Mouse (Mus musculus) lung, embryonic 14.5 days (tissue): ENCODE results near the gene Syk. TPM values are rescaled to one million over a fixed set of nuclear protein-coding genes. Genes with fewer than 3 reads are reported as not detected.

Source experiments
- ATAC-seq: fragments of 200-750 bp; cut with Nextera tagmentation; 2 replicates; pipeline ENCODE4 v1.8.0; 2017; ENCODE audit warnings: mild to moderate bottlenecking, moderate TSS enrichment, moderate library complexity; ENCODE audit not compliant: insufficient read depth
- DNase-seq: peaks from one replicate; pipeline ENCODE4 v3.0.0-alpha.2; 2015
- H3K27ac ChIP-seq: fragments of 300-500 bp; sonication (generic); 2 replicates; pipeline ENCODE4 v1.5.1; 2014; ENCODE audit warnings: low read depth, mild to moderate bottlenecking, moderate library complexity
- H3K27me3 ChIP-seq: fragments of 300-500 bp; sonication (generic); 2 replicates; pipeline ENCODE4 v1.6.1; 2014; ENCODE audit warnings: low read length, control low read depth; ENCODE audit not compliant: insufficient read depth
- H3K36me3 ChIP-seq: fragments of 300-500 bp; sonication (generic); 2 replicates; pipeline ENCODE4 v1.6.1; 2014; ENCODE audit warnings: control low read depth; ENCODE audit not compliant: insufficient read depth
- H3K4me1 ChIP-seq: fragments of 300-500 bp; sonication (generic); 2 replicates; pipeline ENCODE4 v1.6.1; 2014; ENCODE audit warnings: antibody characterized with exemption, control low read depth; ENCODE audit not compliant: insufficient read depth
- H3K4me2 ChIP-seq: fragments of 300-500 bp; sonication (generic); 2 replicates; pipeline ENCODE4 v1.6.1; 2014; ENCODE audit warnings: mild to moderate bottlenecking
- H3K4me3 ChIP-seq: fragments of 300-500 bp; sonication (generic); 2 replicates; pipeline ENCODE4 v1.5.1; 2014; ENCODE audit warnings: low read depth, low read length
- H3K9ac ChIP-seq: fragments of 300-500 bp; sonication (generic); 2 replicates; pipeline ENCODE4 v1.6.1; 2014
- H3K9me3 ChIP-seq: fragments of 300-500 bp; sonication (generic); 2 replicates; pipeline ENCODE4 v1.6.1; 2016; ENCODE audit warnings: low read depth, low read length, control low read depth
- CTCF ChIP-seq: IDR thresholded peaks from 2 replicates; pipeline ENCODE4 v1.5.1; 2016; ENCODE audit warnings: antibody characterized with exemption, low read depth
- WGBS: fragments of 180-500 bp; shearing (Covaris S2); extraction: QIAGEN DNeasy Blood & Tissue Kit; methylation state at CpG from one replicate; pipeline ENCODE4 v1.1.7; 2014; 5-methylcytosine and 5-hydroxymethylcytosine counted together
- polyA plus RNA-seq: library from polyadenylated mRNA; unstranded; fragments of >200 nt; fragmentation: Nextera tagmentation; extraction: Ambion mirVana; gene quantifications from 2 replicates; pipeline ENCODE4 v1.2.1, GENCODE M21; 2014

The Syk gene
- polyA plus RNA-seq, 1 experiment from 2014 or later: 6.6 TPM

- Histone ChIP-seq H3K27me3 (no peaks in the 10 kb centered on the region), H3K4me1 (no peaks in the 10 kb centered on the region), H3K9me3 (no peaks in the 10 kb centered on the region), H3K27ac (no peak overlapping the region), H3K9ac (no peak overlapping the region), H3K36me3 (no peaks in the 10 kb centered on the region), H3K4me2 (no peak overlapping the region), H3K4me3 (no peak overlapping the region)
- TF ChIP-seq CTCF: no peak
- DNase-seq: no peak
- WGBS: 90% methylated on average over 7 of the region's 7 CpGs
- no peak for ATAC-seq
Measured at GRCm38 (mm10) chr13:52610463-52610862, 27.5 kb downstream of the Syk start.

- Histone ChIP-seq H3K27me3 (no peaks in the 10 kb centered on the region), H3K27ac (no peak overlapping the region), H3K4me3 (no peak overlapping the region), H3K9me3 (no peaks in the 10 kb centered on the region), H3K4me2 (no peak overlapping the region), H3K36me3 (no peaks in the 10 kb centered on the region), H3K4me1 (no peaks in the 10 kb centered on the region), H3K9ac (no peak overlapping the region)
- DNase-seq: no peak
- TF ChIP-seq CTCF: no peak
- no peak for ATAC-seq
- 73% methylated on average over 3 of the region's 3 CpGs for WGBS
Measured at GRCm38 (mm10) chr13:52613266-52613665, 30.3 kb downstream of the Syk start.

GRCm38 (mm10) chr13:52615085-52615484 lies 32.1 kb downstream of the Syk start:
- no peaks in the 10 kb centered on the region for H3K4me1 ChIP-seq
- DNase-seq: no peak
- TF ChIP-seq CTCF: no peak
- no peak for ATAC-seq
- no peaks in the 10 kb centered on the region for H3K36me3 ChIP-seq
- 73% methylated on average over 4 of the region's 4 CpGs for WGBS
- H3K9me3 ChIP-seq: no peaks in the 10 kb centered on the region
- H3K4me2 ChIP-seq: no peak overlapping the region
- H3K27ac ChIP-seq: no peak overlapping the region
- H3K9ac ChIP-seq: no peak overlapping the region
- H3K4me3 ChIP-seq: no peak overlapping the region
- no peaks in the 10 kb centered on the region for H3K27me3 ChIP-seq

- no peaks in the 10 kb centered on the region for H3K9me3 ChIP-seq
- H3K4me3 ChIP-seq: no peak overlapping the region
- no peak overlapping the region for H3K9ac ChIP-seq
- H3K4me2 ChIP-seq: no peak overlapping the region
- no peak for DNase-seq
- TF ChIP-seq CTCF: no peak
- no peaks in the 10 kb centered on the region for H3K36me3 ChIP-seq
- ATAC-seq: no peak
- no peaks in the 10 kb centered on the region for H3K4me1 ChIP-seq
- 52% methylated on average over 11 of the region's 11 CpGs for WGBS
- H3K27me3 ChIP-seq: no peaks in the 10 kb centered on the region
- H3K27ac ChIP-seq: no peak overlapping the region
Measured at GRCm38 (mm10) chr13:52617096-52617714, 34.2 kb downstream of the Syk start.

GRCm38 (mm10) chr13:52618592-52618991 lies 35.6 kb downstream of the Syk start:
- ATAC-seq: no peak
- no peaks in the 10 kb centered on the region for H3K4me1 ChIP-seq
- no peak overlapping the region for H3K27ac ChIP-seq
- H3K9ac ChIP-seq: no peak overlapping the region
- H3K4me3 ChIP-seq: no peak overlapping the region
- 45% methylated on average over 4 of the region's 4 CpGs for WGBS
- H3K36me3 ChIP-seq: no peaks in the 10 kb centered on the region
- H3K9me3 ChIP-seq: no peaks in the 10 kb centered on the region
- DNase-seq: no peak
- no peak for TF ChIP-seq CTCF
- H3K27me3 ChIP-seq: no peaks in the 10 kb centered on the region
- H3K4me2 ChIP-seq: no peak overlapping the region

- H3K4me1 ChIP-seq: no peaks in the 10 kb centered on the region
- no peaks in the 10 kb centered on the region for H3K9me3 ChIP-seq
- ATAC-seq: no peak
- no peaks in the 10 kb centered on the region for H3K27me3 ChIP-seq
- DNase-seq: peak; percentile 12
- H3K4me2 ChIP-seq: no peak overlapping the region
- 79% methylated on average over 5 of the region's 5 CpGs for WGBS
- H3K27ac ChIP-seq: no peak overlapping the region
- no peak overlapping the region for H3K4me3 ChIP-seq
- H3K36me3 ChIP-seq: no peaks in the 10 kb centered on the region
- no peak for TF ChIP-seq CTCF
- no peak overlapping the region for H3K9ac ChIP-seq
Measured at GRCm38 (mm10) chr13:52619482-52619881, 36.5 kb downstream of the Syk start.

GRCm38 (mm10) chr13:52624038-52624437 lies 41.1 kb downstream of the Syk start:
- Histone ChIP-seq H3K27ac (no peak overlapping the region), H3K4me2 (no peak overlapping the region), H3K27me3 (no peaks in the 10 kb centered on the region), H3K4me1 (no peaks in the 10 kb centered on the region), H3K4me3 (no peak overlapping the region), H3K9me3 (no peaks in the 10 kb centered on the region), H3K36me3 (no peaks in the 10 kb centered on the region), H3K9ac (no peak overlapping the region)
- peak; percentile 77 for TF ChIP-seq CTCF
- no peak for ATAC-seq
- 55% methylated on average over 4 of the region's 4 CpGs for WGBS
- peak; percentile 81 for DNase-seq

- no peaks in the 10 kb centered on the region for H3K4me1 ChIP-seq
- WGBS: 35% methylated on average over 9 of the region's 9 CpGs
- no peaks in the 10 kb centered on the region for H3K36me3 ChIP-seq
- DNase-seq (peak; percentile 78), ATAC-seq (no peak)
- no peak overlapping the region for H3K4me3 ChIP-seq
- no peaks in the 10 kb centered on the region for H3K27me3 ChIP-seq
- peak; percentile 88 for TF ChIP-seq CTCF
- no peak overlapping the region for H3K9ac ChIP-seq
- no peaks in the 10 kb centered on the region for H3K9me3 ChIP-seq
- H3K4me2 ChIP-seq: no peak overlapping the region
- no peak overlapping the region for H3K27ac ChIP-seq
Measured at GRCm38 (mm10) chr13:52628602-52629001, 45.6 kb downstream of the Syk start.
